Mouse (Mus musculus) frontal cortex, postnatal 10 days (tissue): Measurements from ENCODE around the gene Cabp1.

ENCODE experiments used
- DNase-seq, 2 experiments: peaks; one replicate each; pipeline ENCODE4 v3.0.0; 2022; ENCODE audit warnings: low spot score in 2 of 2, mixed read lengths in 1 of 2

Gene Cabp1

DNA sequence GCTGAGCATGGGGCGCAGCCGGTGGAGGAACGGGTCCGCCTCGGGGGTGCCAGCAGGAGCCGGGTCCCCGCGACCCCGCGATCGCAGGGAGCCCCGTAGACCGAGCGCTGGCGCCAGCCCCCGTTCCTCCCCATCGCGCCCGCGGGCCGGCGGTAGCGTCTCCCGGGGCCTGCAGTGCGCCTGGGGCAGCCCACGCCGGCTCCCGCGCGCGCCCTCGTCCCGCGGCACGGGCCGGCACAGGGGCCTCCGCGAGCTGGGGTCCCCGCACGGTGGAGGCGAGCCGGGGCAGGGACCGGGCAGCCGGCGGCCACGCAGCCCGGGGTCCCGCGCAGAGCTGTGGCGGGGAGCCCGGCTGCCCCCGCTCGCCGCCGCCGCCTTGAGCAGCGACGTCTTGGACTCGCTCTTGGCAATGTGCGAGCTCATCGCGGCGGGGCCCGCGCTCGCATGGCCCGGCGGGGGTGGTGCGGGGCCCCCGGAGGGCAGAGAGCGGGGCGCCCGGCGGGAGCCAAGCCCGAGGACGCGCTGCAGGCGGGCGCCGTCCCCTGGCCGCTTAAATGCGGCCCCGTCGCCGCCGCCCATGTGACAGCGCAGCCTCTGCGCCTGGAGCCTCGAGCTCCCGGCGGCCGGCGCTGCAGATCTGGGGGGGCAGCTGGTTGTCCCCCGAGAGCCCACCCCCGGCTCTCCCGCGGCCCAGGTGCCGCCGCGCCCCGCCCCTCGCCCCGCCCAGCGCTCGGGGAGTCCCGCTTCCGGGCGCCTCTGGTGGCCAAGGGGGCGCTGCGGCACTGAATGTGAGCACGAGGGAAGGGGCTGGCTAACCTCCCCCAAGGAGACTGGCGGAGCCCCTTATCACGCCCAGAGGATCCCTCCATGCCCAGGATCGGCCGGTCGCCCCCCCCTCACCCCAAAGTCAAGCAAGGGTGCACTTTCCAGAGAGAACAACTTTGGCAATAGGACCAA is at the start of gene Cabp1:
Gene Cabp1 (minus strand): TSS at position 713 of the 957 bp plus-strand sequence.
- DNase-seq: peak in 1 of 2 experiments; percentile 69

DNA sequence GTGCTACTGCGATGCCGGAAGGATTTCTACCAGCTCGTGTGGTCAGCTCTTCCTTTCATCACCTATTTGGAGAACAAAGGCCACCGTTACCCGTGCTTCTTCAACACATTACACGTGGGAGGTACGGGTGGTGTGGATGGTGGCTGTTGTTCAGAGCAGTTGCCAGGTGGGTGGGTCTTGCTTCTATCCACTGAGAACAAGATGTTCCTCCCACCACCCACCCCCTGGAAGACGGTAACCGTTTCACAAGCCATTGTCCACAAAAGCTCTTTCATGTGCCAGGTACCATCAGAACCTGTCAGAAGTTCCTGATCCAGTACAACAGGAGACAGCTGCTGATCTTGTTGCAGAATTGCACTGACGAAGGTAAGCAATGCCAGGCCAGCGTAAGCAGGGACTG is 46.0 kb upstream of the Cabp1 start:
- no peak for DNase-seq

DNA sequence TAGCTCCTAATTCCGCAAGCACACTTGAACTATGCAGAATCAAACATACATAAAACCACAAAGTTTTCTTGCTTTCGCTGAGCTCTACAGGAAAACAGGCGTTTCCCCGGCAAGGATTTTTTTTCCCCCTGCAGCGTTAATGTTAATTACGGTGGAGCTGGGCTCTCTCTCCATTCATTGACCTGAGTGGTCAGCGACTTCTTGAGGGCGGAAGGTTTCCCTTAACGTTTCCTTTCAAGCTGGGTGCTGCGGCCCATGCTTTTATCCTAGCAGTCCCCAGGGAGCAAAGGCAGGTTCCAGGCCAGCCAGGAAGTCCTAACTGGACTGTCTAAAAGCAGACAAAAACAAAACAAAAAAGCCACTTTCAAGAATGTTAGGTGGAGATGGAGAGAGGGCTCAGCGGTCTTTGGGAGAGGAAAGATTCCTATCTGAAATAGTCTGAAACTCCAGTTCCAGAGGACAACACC is 44.6 kb upstream of the Cabp1 start:
- DNase-seq: no peak

DNA sequence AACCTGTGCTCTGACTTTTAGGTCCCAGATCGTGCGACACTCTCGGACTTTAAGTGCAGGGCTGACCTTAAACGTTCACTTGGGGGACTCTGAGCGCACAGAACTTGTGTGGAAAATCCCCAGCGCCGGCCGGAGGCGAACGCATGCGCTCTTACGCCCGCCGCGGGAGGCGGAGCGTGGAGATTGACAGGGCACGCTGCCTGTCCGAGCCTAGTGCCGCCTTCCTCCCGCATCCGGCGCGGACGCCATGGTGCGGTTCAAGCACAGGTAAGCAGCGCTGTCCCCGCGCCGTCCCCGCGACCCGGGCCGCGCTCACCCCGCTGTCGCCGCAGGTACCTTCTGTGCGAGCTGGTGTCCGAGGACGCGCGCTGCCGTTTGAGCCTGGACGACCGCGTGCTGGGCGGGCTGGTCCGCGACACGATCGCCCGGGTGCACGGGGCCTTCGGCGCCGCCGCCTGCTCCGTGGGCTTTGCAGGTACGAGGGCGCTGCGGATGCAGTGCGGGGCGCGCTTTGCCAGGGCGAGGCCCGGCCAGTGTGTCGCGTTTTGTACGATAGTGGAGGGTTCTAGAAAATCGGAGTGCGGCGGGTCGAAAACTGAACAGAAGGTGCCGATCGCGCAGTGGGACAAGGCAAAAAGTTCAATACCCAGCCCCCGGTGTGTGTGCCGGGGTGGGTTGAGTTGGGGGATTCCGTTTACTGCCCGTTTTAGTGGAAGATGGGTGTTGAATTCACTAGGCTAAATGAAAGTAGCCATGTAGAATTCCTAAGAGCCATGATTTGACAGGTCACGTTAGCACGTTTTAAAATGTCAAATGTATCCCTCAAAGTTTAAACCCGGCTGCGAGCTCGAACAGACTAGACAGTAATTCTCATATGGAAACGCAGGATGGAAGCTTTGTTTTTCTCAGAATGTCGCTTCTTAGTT is 43.9 kb upstream of the Cabp1 start:
- peak; percentile 71 to 88 for DNase-seq

DNA sequence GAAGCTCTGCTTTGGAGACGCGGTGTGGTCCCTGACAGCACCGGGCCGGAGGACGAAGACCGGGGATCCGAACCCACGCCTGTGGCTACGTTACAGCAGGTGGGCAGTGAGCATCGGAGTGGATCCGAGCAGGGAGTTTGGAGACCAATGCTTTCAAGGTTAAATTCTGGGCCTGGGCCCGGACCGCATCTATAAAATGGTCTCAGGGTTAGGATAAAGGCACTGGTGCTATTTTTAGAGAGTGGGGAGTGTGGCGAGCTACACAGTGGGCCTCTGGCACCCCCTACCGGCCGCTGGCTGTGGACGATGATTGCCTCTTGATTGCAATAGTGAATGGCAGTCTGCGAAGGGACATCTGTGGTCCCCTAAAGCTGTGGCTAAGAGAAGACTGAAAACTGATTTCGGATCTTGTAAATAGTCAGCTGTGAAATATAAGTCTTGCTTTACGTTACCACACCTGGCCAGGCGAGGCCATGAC is 41.6 kb upstream of the Cabp1 start, which contains the start of gene Pop5:
Gene Pop5 (plus strand): TSS at position 51 of the 478 bp plus-strand sequence.
- peak; percentile 77 to 86 for DNase-seq

DNA sequence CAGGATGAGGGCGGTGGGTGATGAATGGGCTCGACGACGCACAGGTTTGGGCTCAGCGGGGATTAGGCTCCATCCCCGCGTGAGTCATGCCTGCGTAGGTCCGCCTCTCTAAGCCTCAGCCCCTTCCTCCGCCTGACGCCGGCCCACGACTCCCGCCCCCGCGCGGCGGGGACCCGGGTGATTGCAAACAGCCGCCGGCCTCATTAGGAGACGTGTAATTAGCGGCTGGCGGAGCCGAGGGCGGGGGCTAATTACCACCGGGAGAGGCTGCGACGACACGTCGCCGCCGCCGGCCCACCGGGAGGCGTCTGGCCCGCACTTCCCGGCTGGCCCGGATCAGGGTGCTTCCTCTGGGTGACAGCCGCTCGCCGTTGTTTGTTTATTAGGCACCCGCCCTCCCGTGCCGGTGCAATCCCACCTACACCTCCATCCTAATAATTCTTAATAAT is 41.2 kb upstream of the Cabp1 start:
- peak; percentile 71 to 76 for DNase-seq

DNA sequence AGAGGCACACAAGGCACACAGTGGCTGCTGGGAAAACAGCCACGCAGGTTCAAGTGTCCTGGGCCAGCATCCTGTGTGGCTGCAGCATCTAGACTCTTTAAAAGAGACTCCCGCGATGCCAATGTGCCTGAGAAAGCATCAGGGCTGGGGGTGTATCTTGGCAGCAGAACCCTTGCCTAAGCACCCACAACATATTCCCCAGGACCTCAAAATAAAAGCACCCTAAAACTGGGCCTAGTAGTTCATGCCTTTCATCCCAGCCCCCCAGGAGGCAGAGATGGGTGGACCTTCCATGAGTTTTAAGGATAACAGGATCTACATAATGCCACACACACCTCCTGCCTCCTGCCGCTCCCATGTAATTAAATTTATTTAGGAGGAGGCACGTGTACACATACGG is 40.3 kb upstream of the Cabp1 start:
- no peak for DNase-seq

DNA sequence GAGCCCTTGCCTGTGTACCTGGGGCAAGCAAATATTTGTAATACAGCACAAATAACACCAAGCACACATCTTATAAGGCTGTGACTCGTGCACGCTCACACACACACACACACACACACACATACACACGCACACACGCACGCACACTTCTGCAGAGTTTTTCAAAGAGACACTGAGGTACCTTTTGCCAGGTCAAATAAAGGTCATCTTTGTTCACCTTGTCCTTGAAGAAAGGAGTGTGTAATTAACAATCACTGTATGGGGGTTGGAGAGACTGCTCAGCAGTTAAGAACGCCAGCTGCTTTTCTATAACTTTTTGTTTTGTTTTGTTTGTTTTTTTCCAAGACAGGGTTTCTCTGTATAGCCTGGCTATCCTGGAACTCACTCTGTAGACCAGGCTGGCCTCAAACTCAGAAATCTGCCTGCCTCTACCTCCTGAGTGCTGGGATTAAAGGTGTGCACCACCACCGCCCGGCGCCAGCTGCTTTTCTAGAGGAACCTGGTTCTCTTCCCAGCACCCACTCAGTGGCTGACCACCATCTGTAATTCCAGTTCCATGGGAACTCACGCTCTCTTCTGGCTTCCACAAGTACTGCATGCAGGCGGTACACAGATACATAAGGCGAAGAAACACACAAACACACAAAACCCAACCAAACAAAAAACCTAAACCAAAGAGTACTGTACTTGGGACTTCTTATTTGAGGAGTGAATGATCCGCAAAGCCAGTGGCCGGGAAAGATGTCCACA is 39.0 kb upstream of the Cabp1 start:
- no peak for DNase-seq

DNA sequence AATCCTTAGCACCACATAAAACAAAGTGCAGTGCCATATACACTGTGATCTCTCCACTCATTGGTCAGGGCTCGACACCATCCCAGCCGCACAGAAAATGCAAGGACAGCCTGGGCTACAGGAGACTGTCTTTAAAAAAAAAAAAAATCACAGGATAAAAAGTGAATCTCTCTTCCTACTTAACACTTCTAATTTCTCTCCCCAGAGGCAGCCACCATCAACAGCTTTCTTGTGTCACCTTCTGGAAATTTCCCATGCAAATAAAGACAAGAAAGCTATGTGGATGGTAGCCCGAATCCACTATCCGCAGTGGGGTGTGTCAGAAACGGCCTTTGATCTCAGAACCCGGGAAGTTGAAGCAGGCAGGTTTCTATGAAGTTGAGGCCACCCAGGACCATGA is 38.3 kb upstream of the Cabp1 start:
- no peak for DNase-seq

DNA sequence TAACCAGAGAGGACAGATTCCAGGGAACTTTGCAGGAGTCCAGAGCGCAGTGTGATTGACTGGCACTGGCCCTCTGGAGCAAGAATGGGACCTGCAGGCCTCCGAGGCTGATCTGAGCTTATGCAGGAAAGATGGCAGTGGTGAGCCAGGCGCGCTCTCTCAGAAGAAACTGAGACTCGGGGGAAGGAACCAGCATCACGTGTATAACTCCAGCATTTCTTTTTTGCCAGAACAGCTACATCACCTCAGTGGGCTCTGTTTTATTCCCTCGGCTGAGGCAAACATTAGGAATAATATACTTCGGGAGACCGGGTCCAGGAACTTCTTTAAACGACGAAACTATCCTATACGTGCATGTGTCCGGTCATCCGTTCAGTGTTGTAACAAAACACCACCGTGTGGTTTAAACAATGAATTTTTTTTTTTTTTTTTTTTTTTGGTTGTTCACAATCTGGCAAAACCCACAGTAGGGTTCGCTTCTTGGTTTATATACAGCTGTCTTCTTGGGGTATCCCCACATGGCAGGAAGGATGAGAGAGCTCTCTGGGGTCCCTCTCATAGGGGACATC is 37.5 kb upstream of the Cabp1 start:
- no peak for DNase-seq

DNA sequence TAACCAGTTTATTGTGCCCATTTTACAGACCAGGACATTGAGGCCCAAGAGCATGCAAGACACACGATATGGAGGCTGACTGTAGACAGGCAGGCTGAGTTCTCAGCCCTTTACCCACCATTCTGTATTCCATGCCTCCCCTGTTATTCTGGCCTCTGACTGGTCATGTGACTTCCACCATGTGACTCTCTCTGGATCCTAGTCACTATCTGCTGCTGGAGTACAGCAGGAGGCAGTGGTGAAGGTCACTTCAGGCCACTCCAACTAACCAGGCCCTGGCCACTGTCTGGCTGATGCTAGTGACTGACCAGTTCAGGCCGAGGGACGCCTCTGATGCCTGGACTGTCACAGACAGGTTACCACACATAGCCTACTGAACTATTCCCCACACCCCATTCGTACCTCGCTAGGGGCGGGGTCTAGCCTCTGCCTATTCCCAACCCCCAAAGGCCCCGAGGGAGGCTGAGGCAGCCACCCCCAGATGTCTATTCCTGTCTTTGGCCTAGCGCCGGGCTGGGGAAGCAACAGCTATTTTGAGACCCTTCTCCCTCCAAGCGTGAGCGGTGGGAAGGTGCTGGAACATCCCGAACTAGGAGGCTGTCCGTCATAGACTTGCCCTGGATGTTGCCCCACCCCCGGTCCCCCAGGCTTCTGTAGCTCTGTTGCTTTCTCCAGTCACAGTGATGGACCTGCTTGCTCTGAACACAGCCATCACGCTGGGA is 36.8 kb upstream of the Cabp1 start:
- peak; percentile 49 to 67 for DNase-seq

DNA sequence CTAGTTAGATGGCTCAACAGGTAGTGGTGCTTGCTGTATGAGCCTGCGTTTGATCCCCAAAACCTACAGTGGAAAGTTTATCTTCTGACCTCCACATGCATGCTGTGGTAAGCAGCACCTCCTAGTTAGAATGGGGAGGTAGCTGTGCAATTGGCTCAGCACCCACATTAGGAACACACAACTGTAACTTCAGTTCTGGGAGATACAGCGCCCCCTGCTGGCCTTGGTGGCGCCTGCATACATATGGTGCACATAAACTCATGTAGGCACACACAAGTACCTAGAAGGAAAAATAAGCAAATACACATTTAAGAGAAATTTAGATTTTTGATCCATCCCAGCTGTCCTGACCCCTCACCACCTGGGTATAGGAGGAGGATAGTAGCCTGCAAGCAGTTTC is 28.3 kb upstream of the Cabp1 start:
- DNase-seq: no peak

DNA sequence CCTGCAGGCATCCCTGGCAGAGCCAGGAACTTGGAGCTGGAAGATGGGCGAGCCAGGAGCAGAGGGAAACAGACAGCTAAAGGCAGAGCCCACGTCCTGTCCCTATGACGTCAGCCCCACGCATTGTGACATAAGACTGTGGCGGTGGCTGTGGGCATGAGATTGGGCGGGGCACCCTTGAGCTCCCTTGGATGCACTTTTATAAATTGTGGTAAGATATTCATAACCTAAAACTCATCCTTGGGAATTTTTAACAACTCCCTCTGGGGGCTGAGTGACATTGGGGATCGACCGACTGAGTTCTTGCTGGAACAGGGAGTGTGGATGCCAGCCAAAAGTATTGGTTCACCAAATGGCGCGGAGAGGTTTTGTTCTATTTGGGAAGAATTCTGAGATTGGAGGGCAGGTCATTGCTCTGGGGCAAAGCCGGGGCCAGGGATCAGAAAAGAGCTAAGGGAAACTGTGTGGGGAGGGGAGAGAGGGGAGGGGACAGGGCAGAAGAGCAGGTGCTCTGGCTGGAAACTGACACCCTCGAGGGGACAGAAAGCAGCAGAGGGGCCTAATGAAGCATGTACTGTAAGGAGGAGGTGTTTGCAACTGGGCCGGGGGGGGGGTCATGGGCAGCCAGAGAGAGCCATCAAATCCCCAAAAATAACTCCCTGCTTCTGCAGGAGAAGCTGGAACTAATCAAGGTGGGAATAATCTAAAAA is 26.9 kb upstream of the Cabp1 start:
- no peak for DNase-seq

DNA sequence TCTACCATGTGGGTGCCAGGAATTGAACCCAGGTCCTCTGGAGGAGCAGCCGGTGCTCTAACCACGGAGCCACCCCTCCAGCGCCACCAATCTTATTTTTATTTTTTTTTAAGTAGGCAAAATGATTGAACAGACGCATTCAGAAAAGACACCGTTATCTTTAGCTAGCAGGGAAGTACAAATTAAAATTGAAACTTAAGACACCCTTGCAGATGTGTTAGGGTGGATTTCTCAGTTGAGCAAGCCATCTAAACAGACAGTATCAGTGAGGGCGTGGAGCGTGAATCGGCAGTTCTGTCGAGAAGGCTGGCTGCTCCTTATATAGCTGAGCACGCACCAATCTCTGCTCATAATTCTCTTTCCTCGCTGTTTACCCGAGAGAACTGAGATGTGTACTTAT is 23.8 kb upstream of the Cabp1 start:
- DNase-seq: no peak

DNA sequence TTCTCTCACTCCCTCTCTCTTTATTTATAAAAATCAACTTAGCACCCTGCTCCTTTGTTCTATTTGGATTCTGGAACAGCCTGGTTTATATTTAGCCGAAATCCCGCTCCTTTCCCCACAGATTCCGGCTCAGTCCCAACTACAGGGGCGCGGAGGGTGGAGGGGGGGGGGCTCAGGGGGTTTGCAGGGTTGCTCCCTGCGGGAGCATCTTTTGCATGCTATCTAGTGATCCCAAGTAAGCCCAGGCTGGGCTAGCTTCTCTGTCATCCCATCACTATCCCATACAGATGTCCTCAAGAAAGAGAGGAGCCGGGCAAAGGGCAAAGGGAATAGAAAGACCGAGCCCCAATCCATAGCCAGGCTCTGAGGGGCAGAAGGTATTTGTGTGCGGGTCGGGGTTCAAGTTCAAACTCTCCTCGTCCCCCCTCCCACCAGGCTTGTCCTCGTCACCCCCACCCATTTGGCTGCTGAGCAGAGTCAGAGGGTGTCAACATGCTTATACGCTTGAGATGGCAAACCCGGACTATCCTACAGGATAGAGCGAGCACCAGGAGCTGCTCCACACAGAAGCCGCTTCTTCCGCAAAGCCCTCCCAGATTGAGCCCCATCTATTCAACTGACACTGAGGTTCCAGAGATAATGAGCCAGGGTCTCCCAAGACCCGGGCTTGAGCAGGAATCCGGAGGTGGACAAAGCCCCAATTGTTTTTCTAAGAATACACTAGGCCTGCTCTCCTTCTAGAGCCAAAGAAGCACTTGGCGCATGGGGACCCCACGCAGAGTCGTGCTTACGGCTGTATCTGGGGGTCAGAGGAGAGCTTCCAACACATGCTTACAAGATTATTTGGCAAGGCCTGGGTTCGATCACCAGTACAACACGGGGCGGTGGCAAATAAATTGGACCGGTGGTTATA is 21.3 kb upstream of the Cabp1 start:
- DNase-seq: no peak

DNA sequence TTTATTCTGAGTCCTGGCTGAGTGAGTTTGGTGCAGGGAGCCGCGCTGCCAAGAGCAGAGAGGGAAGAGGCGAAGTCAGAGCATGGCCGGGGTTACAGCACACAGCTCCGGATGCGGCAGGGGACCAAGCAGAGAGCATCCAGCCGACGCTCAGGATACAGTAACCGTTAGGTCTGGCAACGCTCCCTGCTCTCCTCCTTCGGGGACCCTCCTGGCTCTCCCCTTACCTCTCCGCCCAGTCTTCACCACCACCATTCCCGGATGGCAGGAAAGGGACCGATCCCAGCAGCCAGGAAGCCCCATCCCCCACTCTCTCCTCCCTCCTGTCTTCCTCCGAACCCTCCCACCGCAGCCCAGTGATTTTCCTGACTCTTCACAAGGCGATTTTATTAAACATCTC is 20.7 kb upstream of the Cabp1 start:
- peak in 1 of 2 experiments; percentile 48 for DNase-seq

DNA sequence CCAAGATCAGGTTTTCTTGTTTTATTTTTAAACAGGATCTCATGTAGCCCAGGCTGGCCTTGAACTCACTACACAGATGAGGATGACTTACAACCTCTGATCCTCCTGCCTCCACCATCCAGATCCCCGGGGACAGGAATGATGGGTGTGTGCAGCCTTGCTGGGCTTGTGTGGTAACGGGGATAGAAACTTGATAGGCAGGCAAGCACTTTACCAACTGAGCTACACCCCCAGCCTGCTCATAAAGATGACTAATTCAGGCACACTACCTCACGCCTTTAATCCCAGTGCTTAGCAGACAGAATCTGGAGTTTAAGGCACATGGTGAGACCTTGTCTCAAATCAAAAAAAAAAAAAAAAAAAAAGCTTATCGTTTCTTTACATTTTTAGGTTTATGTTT is 18.7 kb upstream of the Cabp1 start:
- no peak for DNase-seq

DNA sequence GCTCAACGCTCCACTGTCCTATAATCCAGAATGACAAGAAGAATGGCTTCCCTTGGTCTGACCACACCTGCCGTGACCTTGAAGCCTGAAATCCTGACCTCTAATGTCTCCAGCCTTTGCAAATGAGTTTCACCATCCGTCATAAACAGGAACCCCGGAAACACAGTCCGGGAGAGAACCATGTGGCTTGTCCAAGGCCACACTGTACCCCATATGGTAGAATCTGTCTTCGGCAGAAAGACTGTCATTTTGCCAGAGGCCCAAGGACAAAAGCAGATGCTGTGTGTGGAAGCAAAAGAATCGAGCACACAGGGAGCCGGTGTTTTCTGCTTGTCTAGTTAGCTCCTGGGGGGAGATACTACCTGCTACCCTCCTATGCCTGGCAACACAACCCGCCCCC is 18.3 kb upstream of the Cabp1 start:
- no peak for DNase-seq

DNA sequence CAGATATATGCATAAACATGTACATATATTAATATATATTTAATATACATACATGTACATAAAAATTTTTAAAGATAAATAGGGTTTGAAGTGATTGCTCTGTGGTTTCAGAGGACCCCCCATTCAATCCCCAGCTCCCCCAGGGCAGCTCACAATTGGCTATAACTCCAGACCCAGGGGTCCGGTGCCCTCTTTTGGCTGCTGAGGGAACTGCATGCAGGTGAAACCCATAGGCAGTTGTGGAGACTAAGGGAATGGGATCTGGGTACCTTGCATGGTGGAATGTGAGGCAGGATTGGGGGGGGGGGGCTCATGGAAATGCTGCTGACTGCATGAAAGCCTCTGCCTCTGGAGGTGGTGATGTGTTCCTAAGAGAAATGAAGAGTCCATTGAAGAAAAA is 16.2 kb upstream of the Cabp1 start:
- DNase-seq: no peak
